Mouse (Mus musculus) lung, postnatal 0 days (tissue): Measurements from ENCODE around the gene Cnpy4.

Experiments
- CTCF ChIP-seq: IDR thresholded peaks from 2 replicates; pipeline ENCODE4 v1.5.1; 2016; ENCODE audit warnings: antibody characterized with exemption, mild to moderate bottlenecking
- EP300 ChIP-seq: IDR thresholded peaks from 2 replicates; pipeline ENCODE4 v1.6.1; 2016; ENCODE audit warnings: antibody characterized with exemption, mild to moderate bottlenecking, control low read depth

GRCm38 (mm10) chr5:138228026-138228425, 40.7 kb downstream of the Cnpy4 start:
- peak; percentile 59 for TF ChIP-seq CTCF
- TF ChIP-seq EP300: no peak
